ENCODE assay signal across 20 mouse cellular contexts in genomic region chr4:64575901-64576300, GRCm38 (mm10).
"Had no signal": no experiment of that assay in that cellular context is flagged by ENCODE, and none has a peak within 500 bp of the region (broad histone marks: within the 10 kb centered on the region; RNA-seq: fewer than 3 reads in every experiment).

No protein-coding gene starts in this region.

- H3K9me3 ChIP-seq: liver, embryonic 15.5 days; lung, embryonic 15.5 days; midbrain, embryonic 10.5 days; midbrain, embryonic 13.5 days; neural tube, embryonic 12.5 days; neural tube, embryonic 15.5 days had no signal

- H3K36me3 ChIP-seq: liver, embryonic 15.5 days; lung, embryonic 15.5 days; midbrain, embryonic 10.5 days; midbrain, embryonic 13.5 days; neural tube, embryonic 12.5 days; neural tube, embryonic 15.5 days had no signal

- H3K9ac ChIP-seq: liver, embryonic 15.5 days; lung, embryonic 15.5 days; midbrain, embryonic 13.5 days; neural tube, embryonic 12.5 days; neural tube, embryonic 15.5 days had no signal

- DNase-seq: kidney, adult 2 months; kidney, postnatal 25 days; layer of hippocampus, adult 9-11 months; lung, adult 18-20 months; lung, postnatal 10 days; lung, postnatal 36 days; retina, postnatal 1 day; right cerebral cortex, postnatal 25 days; thymus, adult 18-20 months; thymus, postnatal 4 days had no signal

- H3K4me3 ChIP-seq: layer of hippocampus, adult 2 months; liver, embryonic 15.5 days; lung, embryonic 15.5 days; megakaryocyte, embryonic 14.5 days; midbrain, embryonic 10.5 days; midbrain, embryonic 13.5 days; neural tube, embryonic 12.5 days; neural tube, embryonic 15.5 days had no signal

- H3K4me1 ChIP-seq: liver, embryonic 15.5 days; lung, embryonic 15.5 days; megakaryocyte, embryonic 14.5 days; midbrain, embryonic 13.5 days; neural tube, embryonic 12.5 days; neural tube, embryonic 15.5 days had no signal

- H3K27me3 ChIP-seq: liver, embryonic 15.5 days; lung, embryonic 15.5 days; megakaryocyte, embryonic 14.5 days; midbrain, embryonic 13.5 days; neural tube, embryonic 12.5 days; neural tube, embryonic 15.5 days had no signal

- H3K27ac ChIP-seq: kidney, postnatal 0 days; layer of hippocampus, adult 2 months; liver, embryonic 15.5 days; lung, embryonic 15.5 days; midbrain, embryonic 10.5 days; midbrain, embryonic 13.5 days; neural tube, embryonic 12.5 days; neural tube, embryonic 15.5 days had no signal

- ATAC-seq: midbrain, embryonic 13.5 days; midbrain, embryonic 16.5 days had no signal

- H3K4me2 ChIP-seq: liver, embryonic 15.5 days; lung, embryonic 15.5 days; midbrain, embryonic 13.5 days; neural tube, embryonic 12.5 days; neural tube, embryonic 15.5 days had no signal
